Mouse (Mus musculus): ENCODE results near the gene B3gnt2.
"Not testable (repeated sequence)": the region's sequence is repeated elsewhere in the genome, so short reads cannot be mapped to it uniquely, and the experiment has no call there.

Gene B3gnt2

DNA sequence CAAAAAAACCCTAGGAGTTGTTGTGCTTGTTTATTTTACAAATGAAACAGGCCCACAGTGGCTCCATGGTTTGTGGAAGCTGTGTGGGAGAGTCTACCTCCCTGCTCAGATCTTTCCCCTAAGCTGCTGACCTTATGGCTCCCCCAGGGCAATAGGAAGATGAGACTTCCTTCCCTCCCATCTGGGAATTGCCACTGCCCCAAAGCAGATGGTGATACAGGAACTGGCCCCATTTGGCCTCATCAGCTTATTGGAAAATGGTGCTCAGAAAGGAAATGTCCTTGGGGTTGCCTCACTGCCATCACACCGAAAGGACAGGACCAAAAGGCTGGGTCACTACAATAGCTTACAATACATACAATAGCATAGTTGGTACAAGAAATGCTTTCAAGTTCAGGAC is 97.7 kb downstream of the B3gnt2 start:
- DNase-seq, result no peak

DNA sequence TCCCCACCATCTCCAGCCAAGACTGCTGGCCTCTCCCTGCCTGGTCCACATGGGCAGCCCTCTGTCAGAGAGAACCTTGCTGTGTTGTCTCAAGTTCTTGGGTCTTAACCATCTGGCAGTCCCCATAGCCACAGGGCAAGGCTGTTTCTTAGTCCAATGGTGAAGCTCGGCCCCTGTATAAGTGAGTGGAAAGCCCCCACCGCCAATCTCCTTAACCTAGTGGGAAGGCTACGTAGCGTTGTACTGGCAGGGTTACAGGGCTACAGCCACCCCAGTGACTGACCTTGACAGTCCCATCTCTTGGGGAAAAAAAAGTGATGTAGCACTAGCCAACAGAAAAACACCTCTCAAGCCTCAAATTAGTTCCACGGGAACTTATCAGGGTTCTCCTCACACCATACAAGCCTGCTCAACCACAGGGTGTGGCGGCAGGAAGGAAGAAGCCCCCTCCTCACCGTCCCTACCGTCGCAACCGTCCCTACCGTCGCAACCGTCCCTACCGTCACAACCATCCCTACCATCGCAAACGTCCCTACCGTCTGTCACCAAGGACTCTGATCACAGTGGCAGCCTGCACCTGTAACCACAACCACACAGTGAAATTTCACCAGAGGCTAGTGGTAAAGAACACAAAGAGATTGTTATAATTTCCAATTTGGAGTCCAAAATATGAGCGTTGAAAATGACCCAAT is 98.4 kb downstream of the B3gnt2 start:
- DNase-seq, result no peak

DNA sequence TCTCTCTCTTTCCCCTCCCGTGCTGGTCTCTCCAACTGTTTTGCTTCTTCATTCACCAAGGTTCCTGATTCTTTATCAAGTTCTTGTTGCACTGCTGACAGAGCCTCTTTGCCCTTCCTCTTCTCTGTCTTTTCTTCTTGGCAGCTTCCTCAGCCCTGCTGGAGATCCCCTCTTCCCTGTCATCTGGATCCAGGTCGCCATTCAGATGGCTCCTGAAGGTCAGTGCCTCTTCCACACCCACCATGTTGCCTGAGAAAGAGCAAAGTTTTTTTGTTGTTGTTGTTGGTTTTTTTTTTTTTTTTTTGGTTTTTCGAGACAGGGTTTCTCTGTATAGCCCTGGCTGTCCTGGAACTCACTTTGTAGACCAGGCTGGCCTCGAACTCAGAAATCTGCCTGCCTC is 101.0 kb downstream of the B3gnt2 start:
- no peak for DNase-seq

DNA sequence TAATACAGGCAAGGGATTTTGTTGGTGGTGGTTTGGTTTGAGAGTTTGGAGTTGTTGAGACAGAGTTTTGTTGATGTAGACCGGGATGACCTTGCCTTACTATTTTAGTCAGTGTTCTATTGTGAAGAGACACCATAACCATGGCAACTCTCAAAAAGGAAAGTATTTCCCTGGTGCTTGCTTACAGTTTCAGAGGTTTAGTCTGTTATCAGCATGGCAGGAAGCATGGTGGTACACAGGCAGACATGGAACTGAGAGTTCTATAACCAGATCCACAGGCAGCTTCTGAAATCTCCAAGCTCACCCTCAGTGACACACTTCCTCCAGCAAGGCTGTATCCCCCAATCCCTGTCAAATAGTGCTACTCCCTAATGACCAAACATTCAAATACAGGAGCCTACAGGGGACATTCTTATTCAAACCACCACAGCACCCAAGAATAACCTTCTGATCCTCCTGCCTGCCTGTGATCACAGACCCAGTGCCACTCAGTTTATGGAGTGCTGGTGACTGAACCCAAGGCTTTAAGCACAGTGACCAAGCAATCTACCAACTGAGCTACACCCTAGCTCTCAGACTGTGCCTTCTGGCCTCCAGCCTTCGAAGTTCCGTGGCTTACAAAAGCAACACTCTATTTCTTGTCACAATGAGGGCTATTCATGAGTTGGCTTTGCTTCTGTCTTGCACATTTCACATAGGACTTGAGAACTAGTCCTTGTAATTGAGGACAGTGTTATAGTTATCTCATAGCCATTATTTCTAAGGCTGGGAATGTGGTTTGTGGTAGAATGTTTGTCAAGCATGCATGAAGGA is 104.4 kb downstream of the B3gnt2 start:
- no peak for DNase-seq

DNA sequence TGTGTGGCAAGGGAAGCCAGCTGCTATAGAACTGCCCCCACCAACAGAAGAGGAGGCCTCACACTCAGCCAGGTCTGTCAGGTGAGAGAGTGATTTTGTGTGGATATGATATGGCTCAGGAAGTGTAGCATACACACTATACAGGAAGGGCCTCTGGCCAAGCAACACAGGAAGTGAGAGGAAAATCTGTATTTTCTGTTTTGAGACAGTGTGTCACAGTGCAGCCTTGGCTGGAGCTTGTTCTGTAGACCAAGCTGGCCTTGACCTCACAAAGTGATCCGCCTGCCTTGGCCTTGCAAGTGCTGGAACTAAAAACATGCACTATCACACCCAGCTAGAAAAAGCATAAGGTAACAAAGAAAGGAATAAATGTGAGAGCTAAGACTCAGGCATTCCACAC is 105.6 kb downstream of the B3gnt2 start:
- DNase-seq, result no peak

DNA sequence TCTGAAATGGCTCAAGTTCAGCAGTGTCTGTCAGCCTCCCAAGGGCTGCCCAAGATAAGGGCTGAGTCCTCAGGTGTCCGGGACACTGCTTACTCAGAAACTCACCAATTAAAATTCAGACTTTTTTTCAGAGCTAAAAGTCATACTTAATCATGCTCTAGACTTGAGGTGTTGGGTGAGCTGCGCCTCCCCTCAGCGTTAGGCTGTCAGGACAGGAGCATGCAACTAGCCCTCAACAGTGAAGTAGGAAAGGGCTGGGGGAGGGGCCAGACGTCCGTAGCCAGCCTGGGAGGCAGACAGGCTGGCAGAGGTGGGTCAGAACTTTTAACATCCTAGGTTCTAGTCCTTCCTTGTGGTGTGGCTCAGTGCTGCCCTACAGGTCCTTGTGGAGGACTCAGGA is 108.2 kb downstream of the B3gnt2 start:
- no peak for DNase-seq

DNA sequence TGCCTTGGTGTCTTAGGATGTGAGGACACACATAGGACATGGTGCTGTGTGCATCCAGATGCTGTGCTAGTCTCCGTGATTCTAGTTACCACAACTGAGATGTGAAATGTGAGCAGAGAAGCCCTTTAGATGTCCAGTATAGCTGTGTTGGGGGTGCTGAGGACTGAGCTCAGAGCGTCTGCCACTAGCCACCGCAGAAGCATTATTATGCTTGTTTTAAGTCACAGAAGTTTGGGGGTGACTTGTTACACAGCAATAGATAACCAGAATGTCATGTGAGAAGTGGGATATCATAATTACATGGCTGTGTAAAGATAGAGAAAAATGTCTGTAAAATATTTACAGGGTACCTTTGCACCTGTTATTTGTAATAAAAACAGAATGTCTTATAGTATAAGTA is 109.2 kb downstream of the B3gnt2 start:
- no peak for DNase-seq

DNA sequence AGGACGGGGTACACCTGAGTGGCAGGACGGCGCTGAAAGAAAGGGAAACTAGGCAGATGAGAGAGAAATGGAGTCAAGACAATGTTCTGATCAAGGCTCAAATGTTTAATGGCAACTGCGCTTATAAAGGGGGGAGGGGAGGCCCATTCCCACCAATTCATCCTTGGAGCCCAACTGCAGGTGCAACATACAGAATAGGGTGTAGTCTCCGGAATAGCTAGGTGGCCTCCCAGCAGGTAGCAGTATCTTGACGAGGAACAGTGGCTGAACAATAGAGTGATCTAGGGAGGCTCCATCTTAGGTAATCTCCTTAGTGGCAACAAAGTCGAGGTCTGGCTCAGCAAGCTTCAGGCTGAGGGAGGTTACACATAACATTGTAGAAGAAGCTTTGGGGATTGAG is 113.4 kb downstream of the B3gnt2 start:
- DNase-seq, result no peak

DNA sequence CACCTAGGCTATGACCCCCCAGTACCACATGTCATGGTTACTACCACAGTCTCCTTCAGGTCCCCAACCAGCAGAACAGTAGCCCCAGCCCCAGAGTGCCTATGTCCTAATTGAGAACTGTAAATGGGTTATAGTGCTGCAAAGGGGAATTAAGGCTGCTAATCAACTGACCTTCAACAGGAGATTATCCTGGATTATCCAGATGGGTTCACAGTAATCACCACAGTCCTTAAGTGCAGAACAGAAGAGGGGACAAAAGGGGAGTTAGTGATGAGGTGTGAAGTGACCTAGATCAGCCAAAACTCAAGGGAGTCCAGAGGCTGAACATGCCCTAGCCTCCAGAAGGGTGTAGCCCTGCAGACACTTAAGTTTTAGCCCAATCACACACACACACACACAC is 115.4 kb downstream of the B3gnt2 start:
- DNase-seq, result no peak

DNA sequence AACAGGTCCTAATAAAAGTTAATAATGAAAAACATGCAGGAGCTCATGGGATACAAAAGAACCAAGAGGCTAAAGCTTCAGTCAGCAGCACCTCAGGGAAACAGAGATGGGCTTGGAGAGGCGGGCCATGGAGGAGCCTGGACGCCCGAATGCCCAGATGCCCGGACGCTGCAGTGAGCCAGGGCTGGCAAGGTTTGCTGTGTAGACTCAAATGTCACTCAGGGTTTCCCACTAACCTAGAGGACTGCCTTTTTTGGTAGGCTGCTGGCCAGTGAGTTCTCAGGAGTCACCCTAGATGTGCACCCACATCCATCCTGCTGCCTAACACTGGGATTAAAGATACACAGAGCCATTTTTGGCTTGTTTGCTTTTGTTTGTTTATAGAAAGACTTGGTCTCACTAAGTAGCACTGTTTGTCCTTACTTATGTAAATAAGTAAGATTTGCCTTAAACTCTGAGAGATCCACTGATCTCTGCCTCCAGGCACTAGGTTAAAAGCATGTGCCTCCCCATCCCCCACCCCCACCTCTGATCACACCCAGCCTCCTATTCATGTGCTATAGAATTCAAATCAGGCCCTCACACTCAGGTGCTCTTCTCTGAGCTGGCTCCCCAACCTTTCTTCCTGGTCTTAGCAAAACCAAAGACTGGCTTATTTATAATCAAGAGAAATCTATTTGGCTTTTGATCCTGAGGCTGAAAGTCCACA is 117.0 kb downstream of the B3gnt2 start:
- DNase-seq, result peak; percentile 44

DNA sequence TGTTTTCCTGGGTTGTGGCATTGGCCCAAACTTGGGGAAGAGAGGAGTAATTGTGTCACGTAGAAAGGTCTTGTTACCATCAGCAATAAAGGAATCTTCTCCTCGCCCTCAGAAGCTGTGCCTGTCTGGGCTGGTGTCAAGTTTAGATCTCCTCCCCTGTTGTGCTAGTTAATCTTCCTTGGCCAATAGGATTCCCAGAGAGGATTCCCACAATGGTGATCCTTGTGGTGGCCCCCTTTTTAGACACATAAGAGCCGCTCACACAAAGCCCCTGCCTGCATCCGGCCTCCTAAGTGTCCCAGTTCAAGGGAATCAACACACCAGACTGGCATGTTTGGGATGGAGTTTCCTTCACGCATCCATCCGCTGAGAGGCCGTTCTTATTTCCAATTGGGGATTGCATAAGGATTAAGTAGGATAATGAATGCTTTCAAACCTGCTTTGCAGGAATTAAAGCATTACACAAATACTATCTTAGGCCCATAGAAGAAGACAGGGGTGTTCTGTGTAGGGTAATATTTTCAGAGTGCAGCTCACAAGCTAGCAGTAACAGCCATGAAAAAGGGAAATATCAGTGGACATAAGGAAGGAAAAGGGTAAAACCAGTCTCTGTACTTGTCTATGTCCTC is 118.6 kb downstream of the B3gnt2 start:
- DNase-seq, result no peak

DNA sequence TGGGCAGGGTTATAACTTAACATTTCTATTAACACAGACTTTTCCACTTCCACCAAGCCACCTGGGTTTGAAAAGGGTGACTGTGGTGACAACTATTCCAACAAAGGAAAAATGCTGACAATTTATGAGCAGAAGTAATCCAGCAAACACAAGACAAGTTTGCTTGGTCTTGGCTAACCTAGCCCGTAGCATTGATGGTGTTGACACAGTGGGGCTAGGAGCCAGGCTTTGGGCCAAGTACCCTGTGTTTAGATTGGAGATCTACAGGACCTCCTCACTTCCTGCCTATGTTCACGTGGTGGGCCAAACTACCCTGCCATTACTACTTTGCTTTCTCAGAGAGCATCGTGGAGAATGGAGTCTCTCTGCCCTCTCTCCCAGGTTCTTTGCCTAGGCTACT is 119.3 kb downstream of the B3gnt2 start:
- DNase-seq, result peak; percentile 27

DNA sequence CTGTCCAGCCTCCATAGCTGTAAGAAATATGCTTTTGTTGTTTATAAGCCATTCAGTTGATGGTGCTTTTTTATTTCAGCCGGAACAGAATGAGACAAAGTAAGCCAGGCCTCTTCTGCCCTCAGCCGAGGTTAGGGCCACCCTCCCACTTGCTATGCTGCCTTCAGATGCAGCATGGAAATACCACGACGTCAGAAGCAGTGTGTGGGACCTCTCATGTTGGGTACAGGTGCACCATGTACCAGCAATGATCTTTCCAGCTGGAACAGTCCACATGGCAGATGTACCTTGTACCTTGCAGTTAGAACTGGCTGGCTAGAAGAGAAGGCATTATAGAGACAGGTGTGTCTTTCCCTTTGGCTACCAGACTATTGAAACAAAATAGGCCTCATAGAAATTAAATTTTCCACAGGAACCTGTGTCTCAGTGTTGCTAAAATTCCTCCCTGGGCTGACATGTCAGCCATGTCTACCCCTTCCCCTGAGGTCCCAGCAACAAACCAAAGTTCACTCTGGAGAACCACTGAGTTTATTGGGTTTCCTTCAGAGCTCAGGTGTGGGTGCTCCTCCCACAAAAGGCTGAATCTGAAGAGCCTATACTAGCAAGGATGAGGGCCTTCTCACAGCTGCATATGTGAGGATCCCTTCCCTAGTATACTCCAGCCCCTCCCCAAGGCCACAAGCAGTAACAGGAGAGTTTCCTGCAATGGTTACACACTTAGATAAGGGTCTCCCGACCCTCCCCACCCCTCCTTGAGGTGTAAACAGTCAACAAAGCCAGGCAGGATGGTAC is 121.1 kb downstream of the B3gnt2 start:
- no peak for DNase-seq

DNA sequence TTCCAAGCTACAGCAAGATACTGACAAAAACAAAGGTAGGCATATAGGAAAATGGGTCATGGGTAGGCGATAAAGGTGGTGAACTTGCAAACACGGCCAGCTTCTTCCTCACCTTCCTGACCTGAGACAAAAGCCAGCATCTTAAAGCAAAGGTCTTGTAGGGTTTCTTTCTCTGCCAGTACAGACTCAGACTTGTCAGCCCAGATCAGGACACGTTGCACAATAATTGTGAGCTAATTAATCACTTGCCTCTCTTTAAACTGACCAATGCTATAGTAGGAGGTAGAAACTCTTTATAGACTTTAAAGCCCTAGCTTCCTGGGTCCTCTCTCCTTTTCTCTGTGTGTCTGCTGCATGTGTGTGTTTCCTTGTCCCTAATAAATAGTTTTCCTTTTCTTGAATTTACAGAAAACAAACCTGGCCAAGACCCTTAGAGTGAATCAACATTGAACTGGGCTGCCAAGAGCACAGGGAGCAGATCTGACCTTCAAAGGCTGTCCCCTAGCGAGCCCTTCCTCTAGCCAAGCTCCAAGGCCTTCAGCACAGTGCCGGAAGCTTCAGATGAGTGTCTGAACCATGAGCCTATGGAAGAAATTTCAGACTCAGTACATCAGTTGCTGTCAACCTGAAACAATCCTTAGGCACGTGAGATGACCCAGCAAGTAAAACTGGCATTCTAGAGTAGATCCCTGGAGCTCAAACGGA is 124.1 kb downstream of the B3gnt2 start:
- no peak for DNase-seq

DNA sequence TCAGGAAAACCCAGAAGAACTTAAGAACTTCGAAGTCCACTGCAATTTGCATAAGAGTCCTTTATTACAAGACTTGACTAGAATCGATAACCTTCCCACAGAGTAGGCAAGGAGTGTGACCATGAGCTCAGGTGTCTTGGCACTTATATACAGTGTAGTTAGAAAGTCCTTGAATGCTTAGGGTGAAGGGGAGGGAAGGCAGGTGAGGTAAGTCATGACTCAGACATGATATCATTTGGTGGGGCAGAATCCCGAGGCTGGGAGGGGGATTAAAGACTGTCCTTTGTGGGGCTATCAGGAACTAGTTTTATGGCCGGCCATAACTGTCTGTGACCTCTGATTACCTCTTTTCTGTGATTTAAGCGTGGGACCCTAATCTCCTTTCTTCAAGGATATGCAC is 125.6 kb downstream of the B3gnt2 start:
- DNase-seq, result not testable (repeated sequence)

DNA sequence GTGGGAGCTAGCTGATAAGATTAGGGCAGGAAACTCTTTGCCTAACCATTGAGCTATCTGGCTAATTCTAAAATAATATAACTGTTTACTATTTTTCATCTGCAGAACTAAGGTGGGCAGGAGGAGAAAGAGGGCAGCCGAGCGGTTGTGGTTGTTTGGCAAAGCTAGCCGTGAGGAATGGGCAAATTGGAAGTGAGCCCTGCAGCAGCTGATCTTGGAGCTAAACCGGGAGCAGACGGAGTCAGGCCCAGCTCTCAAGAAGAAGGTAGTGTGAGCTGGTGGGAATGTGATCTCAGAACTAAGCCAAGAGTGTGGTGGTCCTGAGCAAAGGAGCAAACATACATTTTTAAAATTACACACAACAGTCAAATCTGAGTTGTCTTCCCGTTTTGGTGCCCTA is 126.8 kb downstream of the B3gnt2 start:
- DNase-seq, result no peak

DNA sequence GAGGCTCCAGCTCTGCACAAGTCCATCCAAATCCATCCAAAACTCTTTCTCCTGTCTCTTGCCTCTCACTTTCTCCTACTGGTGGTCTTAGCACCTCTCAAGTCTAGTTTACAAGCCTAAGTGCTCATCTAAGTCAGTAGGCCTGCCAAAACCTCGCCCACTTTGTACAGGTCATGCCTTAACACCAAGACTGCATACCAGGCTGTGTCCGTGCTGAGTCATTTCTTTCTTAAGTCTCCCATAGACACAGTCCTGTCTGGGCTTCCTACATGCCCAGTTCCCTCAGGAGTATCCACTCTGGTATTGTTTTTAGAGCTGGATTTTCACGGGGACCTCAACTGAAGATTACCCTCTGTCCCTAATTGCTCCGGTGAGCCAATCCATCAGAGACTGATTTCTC is 127.9 kb downstream of the B3gnt2 start:
- DNase-seq, result peak; percentile 7

DNA sequence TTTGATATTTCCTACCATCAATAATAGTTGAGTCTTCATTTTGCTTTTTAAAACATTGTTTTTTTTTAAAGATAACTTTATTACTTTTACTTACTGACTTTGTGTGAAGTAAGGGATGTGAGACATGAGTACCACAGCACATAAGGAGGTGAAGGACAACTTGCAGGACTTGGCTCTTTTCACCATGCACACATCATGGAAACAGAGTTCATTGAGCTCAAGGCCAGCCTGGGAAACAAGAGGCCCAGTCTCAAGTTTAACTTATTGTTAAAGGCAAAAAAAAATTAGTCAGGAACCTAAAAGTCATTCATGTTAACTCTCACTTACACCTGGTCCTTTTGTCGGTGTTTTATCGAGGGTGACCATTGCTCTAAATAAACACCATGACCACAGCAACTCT is 137.7 kb downstream of the B3gnt2 start:
- DNase-seq, result no peak

DNA sequence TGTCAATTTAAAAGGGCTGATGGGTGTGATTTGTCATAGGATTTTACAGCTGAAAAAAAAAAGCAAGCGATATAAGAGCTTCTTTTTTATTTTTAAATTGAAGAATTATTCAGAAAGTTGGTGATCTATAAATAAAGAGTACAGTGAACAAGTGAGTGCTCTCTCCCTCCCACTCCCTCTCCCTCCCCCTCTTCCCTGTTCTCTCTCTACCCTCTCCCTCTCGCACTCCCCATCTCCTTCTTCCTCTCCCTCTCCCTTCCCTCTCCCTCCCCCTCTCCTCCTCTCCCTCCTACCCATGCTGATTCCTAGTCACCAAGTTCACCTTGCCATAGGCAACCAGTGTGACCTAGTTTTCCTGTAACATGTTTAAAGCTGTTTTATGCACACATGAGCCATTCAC is 140.7 kb downstream of the B3gnt2 start:
- no peak for DNase-seq

DNA sequence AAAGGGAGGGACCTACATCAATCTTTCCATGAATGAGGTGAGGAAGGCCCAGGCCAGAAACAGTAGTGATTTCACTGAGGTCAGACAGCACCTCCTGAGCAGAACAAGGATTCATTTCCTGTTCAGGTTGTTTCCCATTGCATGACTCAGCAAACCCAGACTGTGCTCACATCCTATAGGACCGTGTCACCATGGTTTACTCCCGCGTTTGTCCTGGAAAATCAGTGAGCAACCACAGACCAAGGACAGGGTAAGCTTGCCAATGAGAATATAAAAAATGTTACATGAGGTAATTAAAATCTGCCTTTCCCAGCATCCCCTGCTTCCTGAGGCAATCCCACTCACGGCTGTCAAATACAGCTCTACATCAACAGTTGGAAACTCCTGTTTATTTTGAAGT is 141.2 kb downstream of the B3gnt2 start:
- DNase-seq, result no peak

DNA sequence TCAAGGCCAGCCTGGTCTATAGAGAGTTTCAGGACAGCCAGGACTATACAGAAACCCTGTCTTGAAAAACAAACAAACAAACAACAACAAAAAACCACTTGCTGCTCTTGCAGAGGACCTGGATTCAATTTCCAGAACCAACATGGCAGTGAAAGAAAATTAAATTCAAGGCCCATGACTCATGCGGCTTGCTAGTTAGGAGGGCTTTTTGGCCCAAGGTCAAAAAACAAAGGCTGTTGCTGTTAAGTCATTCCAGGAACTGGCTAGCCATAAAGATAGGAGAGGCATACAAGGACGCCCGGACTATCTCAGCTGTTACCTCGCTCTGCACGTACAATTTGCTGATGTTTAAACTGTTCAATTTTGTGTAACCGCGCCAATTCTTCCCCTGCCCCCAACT is 142.7 kb downstream of the B3gnt2 start:
- no peak for DNase-seq

DNA sequence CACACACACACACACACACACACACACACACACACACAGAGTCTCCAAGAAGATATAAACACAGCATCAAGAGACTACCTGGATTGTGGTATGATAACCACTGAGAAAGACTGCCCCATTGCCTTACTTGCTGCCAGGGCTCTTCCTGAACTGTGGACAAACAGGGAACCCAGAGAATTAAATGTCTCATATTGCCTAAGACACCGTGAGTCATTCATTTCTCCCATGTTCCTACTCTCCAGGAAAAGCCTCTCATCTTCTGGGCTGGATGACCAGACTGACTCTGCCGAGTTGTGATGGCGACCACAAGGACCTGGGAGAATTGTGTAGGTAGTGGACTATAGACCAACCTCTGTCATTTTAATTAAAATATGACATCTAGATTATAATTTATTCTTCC is 149.4 kb downstream of the B3gnt2 start:
- no peak for DNase-seq
